Mouse (Mus musculus): ENCODE measurements around the gene Krit1. TPM values are rescaled to one million over a fixed set of nuclear protein-coding genes. Genes with fewer than 3 reads are reported as not detected.
"Not testable (repeated sequence)": the region's sequence is repeated elsewhere in the genome, so short reads cannot be mapped to it uniquely, and the experiment has no call there.

Gene Krit1
- polyA plus RNA-seq, 1 experiment from 2014 or later: 45.8 TPM

DNA sequence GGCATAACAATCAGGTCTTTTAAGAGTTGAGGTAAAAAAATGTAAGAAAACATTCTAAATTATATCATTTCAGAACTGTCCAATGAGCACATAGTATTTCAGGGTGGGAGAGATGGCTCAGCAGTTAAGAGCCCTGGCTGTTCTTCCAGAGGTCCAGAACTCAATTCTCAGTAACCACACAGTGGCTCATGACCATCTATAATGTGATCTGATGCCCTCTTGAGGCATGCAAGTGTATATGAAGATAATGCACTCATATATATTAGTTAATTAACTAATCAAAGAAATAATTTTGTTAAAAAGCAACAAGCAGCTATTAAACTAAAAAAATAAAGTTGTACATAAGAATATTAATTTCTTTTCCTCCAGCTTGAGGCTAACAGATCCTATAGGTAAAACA lies 86.2 kb downstream of the Krit1 start:
- no peak for ATAC-seq (ENCODE audit: insufficient read depth)
- DNase-seq: no peak
- no peaks in the 10 kb centered on the region for H3K36me3 ChIP-seq (ENCODE audit: insufficient read depth)

DNA sequence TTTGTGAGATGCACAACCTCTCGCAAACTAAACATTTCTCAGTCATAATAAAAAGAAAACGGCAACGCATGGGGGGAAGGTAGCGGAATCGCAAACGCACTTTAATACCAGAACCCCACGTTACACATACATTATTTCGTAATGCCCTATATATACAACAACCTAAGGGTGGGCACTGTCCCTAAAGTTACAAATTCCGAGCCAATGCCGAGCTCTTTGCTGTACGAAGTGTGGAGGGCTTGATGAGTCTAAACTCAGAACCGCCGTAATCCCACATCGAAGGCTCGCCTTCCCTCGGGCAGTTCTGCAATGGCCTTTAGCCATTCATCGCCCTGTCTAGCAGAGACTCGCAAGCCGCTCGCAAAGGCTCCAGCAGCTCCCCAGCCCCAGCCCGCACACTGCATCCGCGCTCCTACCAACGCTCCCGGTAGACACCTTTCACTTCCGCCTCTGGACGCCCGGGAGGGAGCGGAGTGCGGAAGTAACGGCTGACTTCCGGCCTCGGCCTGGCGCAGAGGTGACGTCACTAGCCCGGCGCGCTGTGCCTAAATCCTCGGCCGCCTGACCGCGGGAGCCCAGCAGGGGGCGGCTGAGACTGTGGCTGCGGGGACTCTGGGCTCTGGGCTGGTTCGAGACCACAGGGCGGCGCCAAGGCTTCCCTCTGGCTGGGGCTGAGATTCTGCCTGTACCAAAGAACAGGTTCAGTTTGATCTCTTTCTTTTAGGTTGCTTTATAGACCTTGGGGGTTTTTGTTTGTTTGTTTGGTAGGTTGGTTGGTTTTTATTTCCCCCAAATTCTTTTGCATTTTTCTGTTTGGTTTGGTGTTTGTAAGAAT lies 90.7 kb downstream of the Krit1 start, which contains the start of gene Mterf1a:
Mterf1a (minus strand) TSS at position 475 of the 835 bp plus-strand sequence.
- H3K27ac ChIP-seq (ENCODE audit: low read depth); H3K9me3 ChIP-seq (ENCODE audit: low read depth, low read length); H3K4me1 ChIP-seq (ENCODE audit: insufficient read depth); H3K36me3 ChIP-seq (ENCODE audit: insufficient read depth); H3K27me3 ChIP-seq (ENCODE audit: insufficient read depth, low read length): not testable (repeated sequence)
- peak; percentile 28; the same call in 1 of the 2 replicates for TF ChIP-seq CTCF (IDR thresholded peaks at IDR 0.05; ENCODE audit: low read depth)
- Histone ChIP-seq H3K4me3 (ENCODE audit: low read depth, low read length) (peak within 1 kb of the TSS; percentile 43), H3K4me2 (peak within 1 kb of the TSS; percentile 60), H3K9ac (peak within 1 kb of the TSS; percentile 47)
- WGBS: 0% methylated on average over 7 of the region's 47 CpGs
- peak; percentile 9 for DNase-seq
- peak; percentile 99 for ATAC-seq (ENCODE audit: insufficient read depth)

More for the DNA sequence above, 86.2 kb downstream of the Krit1 start:
- H3K9ac ChIP-seq: no peak overlapping the region
- H3K4me1 ChIP-seq (ENCODE audit: insufficient read depth): no peaks in the 10 kb centered on the region
- no peak overlapping the region for H3K27ac ChIP-seq (ENCODE audit: low read depth)
- no peak for TF ChIP-seq CTCF (IDR thresholded peaks at IDR 0.05; ENCODE audit: low read depth)
- H3K27me3 ChIP-seq (ENCODE audit: insufficient read depth, low read length): no peaks in the 10 kb centered on the region
- no peak overlapping the region for H3K4me3 ChIP-seq (ENCODE audit: low read depth, low read length)
- no peaks in the 10 kb centered on the region for H3K9me3 ChIP-seq (ENCODE audit: low read depth, low read length)
- no peak overlapping the region for H3K4me2 ChIP-seq

- Histone ChIP-seq H3K4me3 (ENCODE audit: low read depth, low read length) (peak overlapping the region; percentile 11; the same call in 1 of the 2 replicates), H3K4me2 (peak overlapping the region; percentile 18; the same call in 1 of the 2 replicates)
- WGBS: 93% methylated on average over 4 of the region's 4 CpGs
- not testable (repeated sequence) for H3K27ac ChIP-seq (ENCODE audit: low read depth); H3K9ac ChIP-seq; ATAC-seq (ENCODE audit: insufficient read depth); H3K4me1 ChIP-seq (ENCODE audit: insufficient read depth); H3K36me3 ChIP-seq (ENCODE audit: insufficient read depth); DNase-seq; H3K27me3 ChIP-seq (ENCODE audit: insufficient read depth, low read length); H3K9me3 ChIP-seq (ENCODE audit: low read depth, low read length)
Measured at GRCm38 (mm10) chr5:3894294-3894619, 91.3 kb downstream of the Krit1 start.

Other genes starting within 250 kb of the Krit1 start
- gene 1700109H08Rik, start 231.6 kb upstream of the Krit1 start, polyA plus RNA-seq (2014; fragmentation: Nextera tagmentation; extraction: Ambion mirVana): 3.0 and 4.3 TPM in 2 replicates
- gene Pex1, start 207.1 kb upstream of the Krit1 start, polyA plus RNA-seq (2014; fragmentation: Nextera tagmentation; extraction: Ambion mirVana): 11.5 and 12.4 TPM in 2 replicates
- 13.4 and 14.7 TPM in 2 replicates for gene Rbm48, start 206.6 kb upstream of the Krit1 start, polyA plus RNA-seq (2014; fragmentation: Nextera tagmentation; extraction: Ambion mirVana)
- gene Tmbim7, start 152.0 kb upstream of the Krit1 start, polyA plus RNA-seq (2014; fragmentation: Nextera tagmentation; extraction: Ambion mirVana): not detected in 2 replicates
- 80.3 and 82.6 TPM in 2 replicates for gene Gatad1, start 146.0 kb upstream of the Krit1 start, polyA plus RNA-seq (2014; fragmentation: Nextera tagmentation; extraction: Ambion mirVana)
- gene Ankib1, start 259 bp upstream of the Krit1 start, polyA plus RNA-seq (2014; fragmentation: Nextera tagmentation; extraction: Ambion mirVana): 12.2 and 13.2 TPM in 2 replicates
- gene Lrrd1, start 42.0 kb downstream of the Krit1 start, polyA plus RNA-seq (2014; fragmentation: Nextera tagmentation; extraction: Ambion mirVana): 0.09 TPM in 1 of 2 replicates, not detected in the other
- gene Mterf1a, start 90.7 kb downstream of the Krit1 start, polyA plus RNA-seq (2014; fragmentation: Nextera tagmentation; extraction: Ambion mirVana): 7.1 and 8.1 TPM in 2 replicates
- 94.5 and 97.2 TPM in 2 replicates for gene Akap9, start 124.9 kb downstream of the Krit1 start, polyA plus RNA-seq (2014; fragmentation: Nextera tagmentation; extraction: Ambion mirVana)

Data from lung, embryonic 14.5 days (tissue).